Mouse (Mus musculus) forebrain, embryonic 14.5 days (tissue): ENCODE results near the gene E2f4. TPM values are rescaled to one million over a fixed set of nuclear protein-coding genes. Genes with fewer than 3 reads are reported as not detected.

Experiments
- ATAC-seq: fragments of 200-750 bp; cut with Nextera tagmentation; 2 replicates; pipeline ENCODE4 v1.8.0; 2017; ENCODE audit warnings: mild to moderate bottlenecking, moderate library complexity
- DNase-seq: peaks from one replicate; pipeline ENCODE4 v3.0.0-alpha.2; 2015; ENCODE audit warnings: low spot score
- H3K27ac ChIP-seq: fragments of 300-500 bp; sonication (generic); 2 replicates; pipeline ENCODE4 v1.5.1; 2014; ENCODE audit warnings: low read depth, mild to moderate bottlenecking, control low read depth, low read length, moderate library complexity
- H3K27me3 ChIP-seq: fragments of 300-500 bp; sonication (generic); replicated peaks from 2 replicates; pipeline ENCODE4 v1.6.1; 2014; ENCODE audit warnings: low read length, control low read depth, mixed read lengths; ENCODE audit not compliant: control insufficient read depth, insufficient read depth
- H3K36me3 ChIP-seq: fragments of 300-500 bp; sonication (generic); 2 replicates; pipeline ENCODE4 v1.6.1; 2014; ENCODE audit warnings: low read length, control low read depth; ENCODE audit not compliant: control insufficient read depth, insufficient read depth
- H3K4me1 ChIP-seq: fragments of 300-500 bp; sonication (generic); 2 replicates; pipeline ENCODE4 v1.6.1; 2014; ENCODE audit warnings: antibody characterized with exemption, low read length, control low read depth; ENCODE audit not compliant: control insufficient read depth, insufficient read depth
- H3K4me2 ChIP-seq: fragments of 300-500 bp; sonication (generic); 2 replicates; pipeline ENCODE4 v1.6.1; 2014; ENCODE audit warnings: mild to moderate bottlenecking, control low read depth, low read length
- H3K4me3 ChIP-seq: fragments of 300-500 bp; sonication (generic); 2 replicates; pipeline ENCODE4 v1.5.1; 2014; ENCODE audit warnings: low read depth, low read length, control low read depth
- H3K9ac ChIP-seq: fragments of 300-500 bp; sonication (generic); 2 replicates; pipeline ENCODE4 v1.6.1; 2014; ENCODE audit warnings: mild to moderate bottlenecking, low read length, control low read depth, moderate library complexity
- H3K9me3 ChIP-seq: fragments of 300-500 bp; sonication (generic); replicated peaks from 2 replicates; pipeline ENCODE4 v1.6.1; 2016; ENCODE audit warnings: low read length, control low read depth, mixed read lengths; ENCODE audit not compliant: control insufficient read depth
- WGBS: fragments of 180-500 bp; shearing (Covaris S2); extraction: QIAGEN DNeasy Blood & Tissue Kit; methylation state at CpG from one replicate; pipeline ENCODE4 v1.1.7; 2014; 5-methylcytosine and 5-hydroxymethylcytosine counted together
- polyA plus RNA-seq: library from polyadenylated mRNA; unstranded; fragments of >200 nt; fragmentation: Nextera tagmentation; extraction: Ambion mirVana; gene quantifications from 2 replicates; pipeline ENCODE4 v1.2.1, GENCODE M21; 2014

Gene E2f4
- polyA plus RNA-seq, 1 experiment from 2014 or later: 50.8 TPM

DNA sequence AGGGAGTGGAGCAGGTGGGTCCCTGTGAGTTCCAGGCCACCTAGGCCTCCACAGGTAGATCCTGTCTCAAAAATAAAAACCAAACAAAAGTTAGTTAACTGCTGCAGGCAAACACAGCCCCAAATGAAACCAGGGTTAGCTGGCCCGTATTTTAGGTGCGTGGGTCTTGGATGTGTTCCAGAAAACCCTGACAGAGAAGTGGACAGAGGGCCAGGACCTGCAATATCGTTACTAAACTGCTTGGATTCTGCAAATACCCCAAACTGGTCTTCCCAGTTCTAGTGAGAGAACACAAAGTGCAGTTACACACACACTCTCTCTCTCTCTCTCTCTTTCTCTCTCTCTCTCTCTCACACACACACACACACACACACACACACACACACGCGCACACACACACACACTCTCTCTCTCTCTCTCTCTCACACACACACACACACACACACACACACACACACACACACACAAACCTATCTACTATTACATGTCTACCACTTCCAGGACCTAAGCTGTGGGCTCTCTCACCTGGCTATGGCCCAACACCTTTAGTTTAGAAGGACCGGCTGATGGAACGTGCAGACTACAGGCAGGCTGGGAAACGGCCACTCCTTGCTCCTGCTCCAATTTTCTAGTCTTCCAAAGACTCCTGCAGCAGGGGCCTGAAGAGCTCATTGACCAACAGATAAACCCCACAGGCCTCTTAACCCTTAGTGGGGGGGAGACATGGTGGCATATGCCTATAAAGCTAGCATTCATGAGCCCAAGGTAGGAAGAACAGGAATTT is 46.5 kb downstream of the E2f4 start:
- no peak overlapping the region for H3K4me3 ChIP-seq
- H3K9ac ChIP-seq: no peak overlapping the region
- no peak overlapping the region for H3K4me2 ChIP-seq
- H3K9me3 ChIP-seq: no peaks in the 10 kb centered on the region
- no peak overlapping the region for H3K27ac ChIP-seq
- ATAC-seq (no peak), DNase-seq (no peak)
- no peaks in the 10 kb centered on the region for H3K36me3 ChIP-seq
- no peaks in the 10 kb centered on the region; the same call in 1 of the 2 replicates for H3K27me3 ChIP-seq
- peaks cover 10% of the 10 kb centered on the region for H3K4me1 ChIP-seq
- 56% methylated on average over 8 of the region's 8 CpGs for WGBS

DNA sequence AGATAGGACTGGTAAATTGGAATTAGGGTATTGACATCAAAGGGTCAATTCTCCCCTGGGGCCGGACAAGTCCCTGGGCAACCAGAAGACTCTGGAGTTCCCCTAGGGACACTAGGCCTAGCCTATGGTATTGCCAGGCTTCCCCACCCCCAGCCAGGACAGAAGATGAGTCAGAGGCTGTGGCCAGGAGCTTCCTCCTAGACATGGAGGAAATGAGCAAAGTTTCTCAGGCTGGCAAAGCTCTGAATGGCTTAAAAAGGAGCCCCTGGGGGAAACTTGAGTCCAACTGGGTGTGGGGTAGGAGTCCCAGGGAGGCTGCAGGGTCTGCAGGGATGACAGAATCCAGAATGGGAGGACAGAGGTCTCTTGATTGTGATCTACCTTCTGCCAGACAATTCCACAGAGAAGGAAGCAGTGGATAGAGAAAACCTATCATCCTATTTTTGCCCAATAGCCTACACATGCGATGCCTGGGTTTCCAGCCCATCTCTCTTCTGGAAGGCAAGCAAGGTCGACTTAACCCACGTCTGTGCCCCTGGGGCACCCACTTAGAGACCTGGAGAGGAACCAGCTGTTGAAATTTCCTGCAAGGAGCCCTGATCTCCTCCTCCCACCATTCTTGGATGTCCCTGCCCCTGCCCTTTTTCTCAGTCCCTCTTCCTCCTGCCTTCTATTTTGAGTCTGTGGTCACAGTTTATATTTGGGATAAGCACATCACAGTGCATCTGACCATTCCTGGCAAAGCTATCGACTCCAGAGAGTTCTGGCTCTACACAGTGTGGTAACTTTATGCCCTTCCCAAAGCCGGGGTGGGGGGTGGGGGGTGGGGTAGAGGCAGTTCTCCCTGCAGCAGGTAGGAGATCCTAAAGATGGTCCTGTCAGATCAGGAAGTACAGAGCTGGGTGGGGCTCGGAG is 47.9 kb downstream of the E2f4 start:
- H3K4me1 ChIP-seq: peaks cover 15% of the 10 kb centered on the region
- no peaks in the 10 kb centered on the region for H3K9me3 ChIP-seq
- ATAC-seq: no peak

DNA sequence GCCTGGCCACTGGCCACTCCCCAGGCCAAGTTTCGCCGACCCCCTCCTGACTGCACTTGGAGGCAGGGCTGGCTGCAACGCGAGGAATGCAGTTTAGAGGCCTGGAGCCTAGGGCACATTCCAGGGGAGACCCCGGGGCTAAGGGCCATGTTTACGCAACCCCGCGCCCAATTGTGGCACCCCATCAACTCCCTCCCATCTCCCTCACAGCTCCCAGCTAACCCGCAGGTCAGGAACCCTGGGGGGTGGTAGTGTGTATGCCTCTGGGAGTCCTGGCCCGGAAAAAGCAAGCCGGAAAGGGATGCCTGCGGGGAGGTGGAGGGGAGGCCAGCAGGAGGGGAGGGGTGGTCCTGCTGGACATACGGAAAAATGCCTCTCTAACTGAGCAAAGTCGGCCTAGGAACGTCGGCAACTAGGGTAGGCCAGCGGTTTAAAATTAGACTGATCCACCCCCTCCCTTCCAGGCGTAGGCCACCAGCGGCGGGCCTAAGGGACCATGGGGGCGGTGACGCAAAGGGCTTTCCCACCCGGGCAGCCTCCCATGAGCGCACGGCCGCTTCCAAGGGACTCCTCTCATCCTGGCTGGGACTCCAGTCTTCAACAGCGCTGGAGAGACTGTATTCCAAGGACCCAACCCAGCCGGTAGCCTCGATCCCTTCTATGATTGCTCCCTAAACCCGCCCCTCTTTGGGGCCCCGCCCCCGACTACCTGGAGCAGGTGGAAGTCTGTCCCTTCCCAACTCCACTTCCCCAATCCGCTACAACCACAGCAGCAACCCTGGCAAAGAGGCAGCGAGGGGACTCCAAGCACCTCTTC is 49.4 kb downstream of the E2f4 start:
- Histone ChIP-seq H3K9ac (peak overlapping the region; percentile 60; the same call in 1 of the 2 replicates), H3K4me2 (peak overlapping the region; percentile 69), H3K4me3 (peak overlapping the region; percentile 65), H3K4me1 (peaks cover 16% of the 10 kb centered on the region), H3K27me3 (no peaks in the 10 kb centered on the region; the same call in 1 of the 2 replicates), H3K9me3 (no peaks in the 10 kb centered on the region), H3K27ac (no peak overlapping the region), H3K36me3 (no peaks in the 10 kb centered on the region)
- ATAC-seq (peak; percentile 6), DNase-seq (peak; percentile 36)
- WGBS: 2% methylated on average over 34 of the region's 34 CpGs

More for the DNA sequence above, 47.9 kb downstream of the E2f4 start:
- Histone ChIP-seq H3K27ac (no peak overlapping the region), H3K9ac (no peak overlapping the region), H3K27me3 (no peaks in the 10 kb centered on the region; the same call in 1 of the 2 replicates), H3K4me2 (no peak overlapping the region), H3K4me3 (no peak overlapping the region), H3K36me3 (no peaks in the 10 kb centered on the region)
- no peak for DNase-seq
- 72% methylated on average over 7 of the region's 7 CpGs for WGBS

- Histone ChIP-seq H3K4me3 (peak within 1 kb of the TSS; percentile 65), H3K9ac (peak within 1 kb of the TSS; percentile 82), H3K27me3 (no peaks in the 10 kb centered on the region; the same call in 1 of the 2 replicates), H3K27ac (peak within 1 kb of the TSS; percentile 68), H3K4me2 (peak within 1 kb of the TSS; percentile 69), H3K9me3 (no peaks in the 10 kb centered on the region), H3K36me3 (no peaks in the 10 kb centered on the region), H3K4me1 (peaks cover 16% of the 10 kb centered on the region)
- peak; percentile 97 for DNase-seq
- peak; percentile 90 for ATAC-seq
- under 1% methylated on average over 53 of the region's 53 CpGs for WGBS
Measured at GRCm38 (mm10) chr8:105347428-105348221, 50.2 kb downstream of the E2f4 start, which contains the start of gene Fhod1. Gene Fhod1 (minus strand): TSS chr8:105347953.

- Histone ChIP-seq H3K4me2 (peak within 1 kb of the TSS; percentile 69), H3K27ac (peak within 1 kb of the TSS; percentile 68), H3K36me3 (no peaks in the 10 kb centered on the region), H3K27me3 (no peaks in the 10 kb centered on the region; the same call in 1 of the 2 replicates), H3K4me3 (peak within 1 kb of the TSS; percentile 65), H3K9ac (peak within 1 kb of the TSS; percentile 82), H3K9me3 (no peaks in the 10 kb centered on the region), H3K4me1 (peaks cover 16% of the 10 kb centered on the region)
- under 1% methylated on average over 34 of the region's 34 CpGs for WGBS
- DNase-seq (peak; percentile 85), ATAC-seq (peak; percentile 35)
Measured at GRCm38 (mm10) chr8:105348450-105349095, 51.1 kb downstream of the E2f4 start, which contains the start of gene Slc9a5. Gene Slc9a5 (plus strand): TSS chr8:105348843.

DNA sequence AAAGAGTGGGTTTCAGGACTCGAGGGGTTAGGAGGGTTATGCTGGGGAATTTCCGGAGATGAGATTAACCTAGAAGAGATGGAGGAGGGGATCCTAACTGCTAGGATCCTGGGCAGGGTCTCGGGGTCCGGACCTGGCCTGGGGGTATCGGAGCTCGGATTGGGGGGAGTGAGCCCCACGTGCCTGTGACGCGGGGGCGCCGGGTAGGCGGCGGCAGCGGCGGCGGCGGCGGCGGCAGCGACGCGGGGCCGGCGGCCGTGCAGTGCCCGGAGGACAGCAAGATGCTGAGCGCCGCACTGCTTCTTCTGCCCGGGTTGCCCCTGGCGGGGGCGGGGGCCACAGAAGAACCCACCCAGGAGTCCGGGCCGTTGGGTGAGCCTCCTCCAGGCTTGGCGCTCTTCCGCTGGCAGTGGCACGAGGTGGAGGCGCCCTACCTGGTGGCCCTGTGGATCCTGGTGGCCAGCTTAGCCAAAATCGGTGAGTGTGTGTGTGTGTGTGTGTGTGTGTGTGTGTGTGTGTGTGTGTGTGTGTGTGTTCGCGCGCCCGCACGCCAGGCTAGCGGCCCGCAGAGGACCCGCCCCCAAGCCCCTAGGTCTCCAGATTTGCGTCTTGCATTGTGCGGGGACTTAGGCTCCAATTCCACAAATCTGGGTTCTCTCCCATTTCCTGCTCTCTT is 51.8 kb downstream of the E2f4 start:
- DNase-seq: peak; percentile 44
- H3K4me2 ChIP-seq: peak overlapping the region; percentile 69
- H3K9me3 ChIP-seq: no peaks in the 10 kb centered on the region
- under 1% methylated on average over 36 of the region's 48 CpGs for WGBS
- peak overlapping the region; percentile 65 for H3K4me3 ChIP-seq
- peak overlapping the region; percentile 68; the same call in 1 of the 2 replicates for H3K27ac ChIP-seq
- H3K27me3 ChIP-seq: no peaks in the 10 kb centered on the region; the same call in 1 of the 2 replicates
- H3K36me3 ChIP-seq: no peaks in the 10 kb centered on the region
- peaks cover 16% of the 10 kb centered on the region for H3K4me1 ChIP-seq
- ATAC-seq: peak; percentile 40
- H3K9ac ChIP-seq: peak overlapping the region; percentile 82

GRCm38 (mm10) chr8:105350186-105350585 is 52.7 kb downstream of the E2f4 start:
- ATAC-seq: no peak
- Histone ChIP-seq H3K27ac (no peak overlapping the region), H3K4me2 (peak overlapping the region; percentile 69), H3K4me3 (peak overlapping the region; percentile 65), H3K9me3 (no peaks in the 10 kb centered on the region), H3K27me3 (no peaks in the 10 kb centered on the region; the same call in 1 of the 2 replicates), H3K36me3 (0 out of 2 replicates have a peak, but pooled peaks cover 3% of the 10 kb centered on the region), H3K4me1 (peaks cover 16% of the 10 kb centered on the region), H3K9ac (peak overlapping the region; percentile 82)
- peak; percentile 64 for DNase-seq
- WGBS: 33% methylated on average over 7 of the region's 7 CpGs
